In genomic region chr2:73385641-73386355, GRCm38 (mm10) we compare ENCODE assay signal across 8 mouse cellular contexts. TPM values are rescaled to one million over a fixed set of nuclear protein-coding genes. Genes with fewer than 3 reads are reported as not detected.
DNase-seq lines count a peak whose midpoint lies in the region; ATAC-seq and TF ChIP-seq lines count a peak whose summit lies in the region.

No protein-coding gene starts in this region.

- H3K36me3 ChIP-seq in spleen, adult 2 months (ENCODE audit: control insufficient read depth, insufficient read depth, low read length): peaks cover 1% of the 10 kb centered on the region; the same call in 1 of the 2 replicates
- H3K36me3 ChIP-seq in hindbrain, embryonic 14.5 days (replicated peaks; ENCODE audit: control insufficient read depth, insufficient read depth): 0 out of 2 replicates have a peak, but pooled peaks cover 4% of the 10 kb centered on the region
- H3K36me3 ChIP-seq in macrophage (ENCODE audit: inconsistent target): peaks cover 18% of the 10 kb centered on the region

- peak overlapping the region; percentile 74 for H3K4me2 ChIP-seq in hindbrain, embryonic 14.5 days (replicated peaks)

- peak overlapping the region; percentile 78 for H3K4me3 ChIP-seq in spleen, adult 2 months (ENCODE audit: extremely low read depth, insufficient read depth, insufficient read length)
- peak overlapping the region; percentile 69 for H3K4me3 ChIP-seq in hindbrain, embryonic 14.5 days (replicated peaks; ENCODE audit: low read length)
- H3K4me3 ChIP-seq in macrophage (ENCODE audit: inconsistent target): peak overlapping the region; percentile 43

- H3K79me2 ChIP-seq in macrophage (ENCODE audit: inconsistent target): peaks cover 22% of the 10 kb centered on the region

- H3K27ac ChIP-seq in spleen, adult 2 months (ENCODE audit: insufficient read depth, low read length): peak overlapping the region; percentile 35
- peak overlapping the region; percentile 52 for H3K27ac ChIP-seq in hindbrain, embryonic 14.5 days
- peak overlapping the region; percentile 21; the same call in 1 of the 2 replicates for H3K27ac ChIP-seq in macrophage

- TF ChIP-seq CTCF in spleen, adult 2 months (IDR thresholded peaks at IDR 0.05; ENCODE audit: extremely low read depth, insufficient read depth, insufficient read length, insufficient replicate concordance): no peak

- ATAC-seq in hindbrain, embryonic 14.5 days (ENCODE audit: low FRiP score): peak; percentile 58; the same call in 1 of the 2 replicates
- no peak for ATAC-seq in inflammation-experienced regulatory T-cells, adult 6 months

- H3K9me3 ChIP-seq in hindbrain, embryonic 14.5 days (ENCODE audit: control insufficient read depth, low read length): no peaks in the 10 kb centered on the region

- H3K4me1 ChIP-seq in spleen, adult 2 months (ENCODE audit: control insufficient read depth, insufficient read depth, insufficient read length): peaks cover 7% of the 10 kb centered on the region
- H3K4me1 ChIP-seq in hindbrain, embryonic 14.5 days (replicated peaks; ENCODE audit: control insufficient read depth, insufficient read depth, low read length): peaks cover 5% of the 10 kb centered on the region; the same call in 1 of the 2 replicates

- no peak; the same call in 1 of the 2 replicates for TF ChIP-seq POLR2A in spleen, adult 2 months (IDR thresholded peaks at IDR 0.05; ENCODE audit: low read depth, low read length)

- DNase-seq in embryo, embryonic 10.5 days (ENCODE audit: low spot score): peak; percentile 14
- DNase-seq in embryo, embryonic 11 days: no peak
- no peak for DNase-seq in spleen, adult 2 months (ENCODE audit: low read depth in 1 of 2, low spot score in 2 of 2)
- DNase-seq in spleen, postnatal 10 days (ENCODE audit: low spot score in 2 of 2): no peak
- DNase-seq in hindbrain, embryonic 14.5 days (ENCODE audit: low spot score): peak; percentile 40
- no peak for DNase-seq in spleen, postnatal 14 days (ENCODE audit: low spot score in 2 of 2)

- H3K27me3 ChIP-seq in spleen, adult 2 months (ENCODE audit: control insufficient read depth, insufficient read depth, low read length): no peaks in the 10 kb centered on the region
- no peaks in the 10 kb centered on the region for H3K27me3 ChIP-seq in hindbrain, embryonic 14.5 days (ENCODE audit: control insufficient read depth, insufficient read depth, low read length)

- peak overlapping the region; percentile 67 for H3K9ac ChIP-seq in hindbrain, embryonic 14.5 days

- WGBS in spleen, adult 2 months: 3% methylated on average over 29 of the region's 29 CpGs
- 3% methylated on average over 29 of the region's 29 CpGs for WGBS in hindbrain, embryonic 14.5 days
- whole genome bisulfite sequencing in macrophage (ENCODE audit: missing documents): 3% methylated on average over 29 of the region's 29 CpGs

RNA-seq across cellular contexts. Expression of gene Gpr155, which starts 0.6 kb away (rescaled TPM):
- polyA plus RNA-seq in spleen, adult 2 months (2012; rRNA removed): 3.6 and 5.3 TPM in 2 replicates
- 15.2 and 17.9 TPM in 2 replicates for polyA plus RNA-seq in hindbrain, embryonic 14.5 days (2014; fragmentation: Nextera tagmentation; extraction: Ambion mirVana)
- 10 to 100 TPM in 13 of 26 experiments, 1 to 10 TPM in 12, under 1 TPM in 1; 0.92 to 41.5 (median 9.7) TPM for total RNA-seq in macrophage (2018; cell fraction: chromatin; rRNA removed)
- total RNA-seq in macrophage (2018; cell fraction: cytosol; rRNA removed): 10 to 100 TPM in 19 of 26 experiments, 1 to 10 TPM in 7; 4.9 to 42.8 (median 16.9) TPM
- 10 to 100 TPM in 22 of 26 experiments, 1 to 10 TPM in 4; 7.0 to 51.5 (median 14.7) TPM for total RNA-seq in macrophage (2018; cell fraction: nucleus; rRNA removed)
- polyA plus RNA-seq in macrophage (2018): 3.1 to 33.1 TPM (median 20.6 TPM) in 3 replicates
- polyA plus RNA-seq in inflammation-experienced regulatory T-cells, adult 6 months (2017; shearing (Covaris generic)): 10 to 100 TPM; 22.1 to 24.3 (median 24.1) TPM

Comparison
In these comparisons a context has a peak if more than half of its experiments do, and no peak if none do; other contexts are left out.
1. DNase-seq: peak in embryo, embryonic 10.5 days (single experiment) and hindbrain, embryonic 14.5 days (single experiment); none in embryo, embryonic 11 days (single experiment), spleen, adult 2 months (0 of 2), spleen, postnatal 10 days (0 of 2) and spleen, postnatal 14 days (0 of 2).
2. Peak in every context shown above with its lines, with median percentiles within 50 percentile points of each other: H3K27ac ChIP-seq and H3K4me3 ChIP-seq.